Mouse (Mus musculus) MEL (cell line): ENCODE data around the gene Aaas. TPM values are rescaled to one million over a fixed set of nuclear protein-coding genes. Genes with fewer than 3 reads are reported as not detected.

Experiments
- DNase-seq: peaks from one replicate; pipeline ENCODE4 v3.0.0; 2011; ENCODE audit warnings: low read depth, low spot score
- H3K27ac ChIP-seq: 2 replicates; pipeline ENCODE4 v1.5.1; 2012; ENCODE audit warnings: low read depth, mild to moderate bottlenecking, control low read depth, low read length, moderate library complexity; ENCODE audit not compliant: control insufficient read depth
- H3K27me3 ChIP-seq, 2 experiments: fragments of 150-350 bp in 1 of 2; sonication (generic) in 1 of 2; 2 replicates each; pipeline ENCODE4 v1.6.1; 2012; ENCODE audit warnings: low read length in 2 of 2, mild to moderate bottlenecking in 2 of 2, improper control_type of control experiment in 1 of 2, moderate library complexity in 1 of 2; ENCODE audit not compliant: insufficient read depth in 2 of 2, control insufficient read depth in 1 of 2
- H3K36me3 ChIP-seq, 2 experiments: 2 replicates each; pipeline ENCODE4 v1.6.1; 2012 to 2014; ENCODE audit warnings: low read length in 2 of 2, improper control_type of control experiment in 1 of 2, inconsistent platforms in 1 of 2, mild to moderate bottlenecking in 1 of 2; ENCODE audit not compliant: insufficient read depth in 2 of 2, control insufficient read depth in 1 of 2
- H3K4me1 ChIP-seq, 2 experiments: fragments of 150-350 bp in 1 of 2; sonication (generic) in 1 of 2; 2 replicates each; pipeline ENCODE4 v1.6.1; 2012; ENCODE audit warnings: low read length in 2 of 2, improper control_type of control experiment in 1 of 2, mild to moderate bottlenecking in 1 of 2; ENCODE audit not compliant: insufficient read depth in 2 of 2, control insufficient read depth in 1 of 2
- H3K4me3 ChIP-seq, 2 experiments: fragments of 150-350 bp in 1 of 2; sonication (generic) in 1 of 2; 2 replicates each; pipeline ENCODE4 v1.5.1; 2012; ENCODE audit warnings: low read depth in 2 of 2, low read length in 2 of 2, mild to moderate bottlenecking in 2 of 2, moderate library complexity in 2 of 2, control low read depth in 1 of 2, improper control_type of control experiment in 1 of 2; ENCODE audit not compliant: control insufficient read depth in 1 of 2, insufficient read depth in 1 of 2
- H3K79me2 ChIP-seq: 2 replicates; pipeline ENCODE4 v1.6.1; 2012; ENCODE audit warnings: mild to moderate bottlenecking, low read length, moderate library complexity; ENCODE audit not compliant: control insufficient read depth, poor library complexity, insufficient read depth
- H3K9ac ChIP-seq: 2 replicates; pipeline ENCODE4 v1.6.1; 2012; ENCODE audit warnings: low read depth, mild to moderate bottlenecking, control low read depth, low read length, moderate library complexity; ENCODE audit not compliant: control insufficient read depth, poor library complexity, severe bottlenecking
- H3K9me3 ChIP-seq: fragments of 150-350 bp; sonication (generic); replicated peaks from 2 replicates; pipeline ENCODE4 v1.6.1; 2012; ENCODE audit warnings: mild to moderate bottlenecking, low read length, improper control_type of control experiment, moderate library complexity; ENCODE audit not compliant: insufficient read depth
- E2F4 ChIP-seq: IDR thresholded peaks from 2 replicates; pipeline ENCODE4 v1.6.1; 2011; ENCODE audit warnings: low read depth, low read length, improper control_type of control experiment, borderline replicate concordance
- ELF1 ChIP-seq: IDR thresholded peaks from 2 replicates; pipeline ENCODE4 v1.6.1; 2014; ENCODE audit warnings: low read depth, mild to moderate bottlenecking, inconsistent platforms, low read length, improper control_type of control experiment, moderate library complexity
- EP300 ChIP-seq, 2 experiments: IDR thresholded peaks; 2 replicates each; pipeline ENCODE4 v1.6.1; 2011; ENCODE audit warnings: improper control_type of control experiment in 2 of 2, low read length in 2 of 2, low read depth in 1 of 2, mild to moderate bottlenecking in 1 of 2
- GABPA ChIP-seq: IDR thresholded peaks from 2 replicates; pipeline ENCODE4 v1.6.1; 2012; ENCODE audit warnings: low read depth, mild to moderate bottlenecking, inconsistent platforms, low read length, improper control_type of control experiment, moderate library complexity
- GATA1 ChIP-seq: IDR thresholded peaks from 2 replicates; pipeline ENCODE4 v1.6.1; 2011; ENCODE audit warnings: low read depth, low read length, improper control_type of control experiment
- JUND ChIP-seq: IDR thresholded peaks from 2 replicates; pipeline ENCODE4 v1.6.1; 2011; ENCODE audit warnings: low read depth, mild to moderate bottlenecking, improper control_type of control experiment, low read length
- KAT2A ChIP-seq: conservative IDR thresholded peaks from 2 replicates; pipeline ENCODE4 v1.6.1; 2012; ENCODE audit warnings: low read depth, low read length, improper control_type of control experiment, inconsistent platforms
- MAX ChIP-seq: IDR thresholded peaks from 2 replicates; pipeline ENCODE4 v1.6.1; 2011; ENCODE audit warnings: low read length, improper control_type of control experiment
- MEF2A ChIP-seq: IDR thresholded peaks from 2 replicates; pipeline ENCODE4 v1.6.1; 2014; ENCODE audit warnings: low read depth, mild to moderate bottlenecking, inconsistent platforms, low read length, improper control_type of control experiment; ENCODE audit not compliant: poor library complexity, insufficient replicate concordance, severe bottlenecking; ENCODE audit errors: extremely low read depth
- MYB ChIP-seq: IDR thresholded peaks from 2 replicates; pipeline ENCODE4 v1.6.1; 2011; ENCODE audit warnings: mild to moderate bottlenecking, low read depth, low read length, improper control_type of control experiment
- NELFE ChIP-seq: IDR thresholded peaks from 2 replicates; pipeline ENCODE4 v1.6.1; 2011; ENCODE audit warnings: low read depth, low read length, improper control_type of control experiment
- POLR2A ChIP-seq, 2 experiments: IDR thresholded peaks; 2 replicates each; pipeline ENCODE4 v1.6.1; 2011 to 2012; ENCODE audit warnings: low read length in 2 of 2, mild to moderate bottlenecking in 2 of 2, control low read depth in 1 of 2, improper control_type of control experiment in 1 of 2, low read depth in 1 of 2, moderate library complexity in 1 of 2; ENCODE audit not compliant: control insufficient read depth in 1 of 2, insufficient read depth in 1 of 2, poor library complexity in 1 of 2
- POLR2AphosphoS2 ChIP-seq: IDR thresholded peaks from 2 replicates; pipeline ENCODE4 v1.6.1; 2011; ENCODE audit warnings: low read length, improper control_type of control experiment
- POLR2AphosphoS5 ChIP-seq: IDR thresholded peaks from 2 replicates; pipeline ENCODE4 v1.6.1; 2012; ENCODE audit warnings: low read depth, borderline replicate concordance, mild to moderate bottlenecking, inconsistent platforms, low read length, moderate library complexity, mixed read lengths
- SMC3 ChIP-seq: IDR thresholded peaks from 2 replicates; pipeline ENCODE4 v1.6.1; 2011; ENCODE audit warnings: low read depth, low read length, improper control_type of control experiment
- TAL1 ChIP-seq: IDR thresholded peaks from 2 replicates; pipeline ENCODE4 v1.6.1; 2012; ENCODE audit warnings: mild to moderate bottlenecking, inconsistent platforms, low read length, moderate library complexity, mixed read lengths
- TCF12 ChIP-seq: IDR thresholded peaks from 2 replicates; pipeline ENCODE4 v1.6.1; 2014; ENCODE audit warnings: low read depth, mild to moderate bottlenecking, inconsistent platforms, low read length, improper control_type of control experiment, moderate library complexity
- UBTF ChIP-seq: IDR thresholded peaks from 2 replicates; pipeline ENCODE4 v1.6.1; 2012; ENCODE audit warnings: low read depth, mild to moderate bottlenecking, inconsistent platforms, low read length, improper control_type of control experiment, moderate library complexity, borderline replicate concordance; ENCODE audit not compliant: insufficient read depth
- USF1 ChIP-seq: IDR thresholded peaks from 2 replicates; pipeline ENCODE4 v1.6.1; 2014; ENCODE audit warnings: low read depth, mild to moderate bottlenecking, inconsistent platforms, low read length, improper control_type of control experiment, moderate library complexity
- USF2 ChIP-seq, 2 experiments: IDR thresholded peaks; 2 replicates each; pipeline ENCODE4 v1.6.1; 2011 to 2012; ENCODE audit warnings: improper control_type of control experiment in 2 of 2, low read length in 2 of 2, borderline replicate concordance in 1 of 2, inconsistent platforms in 1 of 2, low read depth in 1 of 2, mild to moderate bottlenecking in 1 of 2; ENCODE audit not compliant: insufficient read depth in 1 of 2
- ZC3H11A ChIP-seq: IDR thresholded peaks from 2 replicates; pipeline ENCODE4 v1.6.1; 2012; ENCODE audit warnings: low read depth, mild to moderate bottlenecking, inconsistent platforms, low read length, improper control_type of control experiment
- polyA plus RNA-seq, 2 experiments: library from polyadenylated mRNA; stranded (reverse) in 1 of 2; unstranded in 1 of 2; fragments of >175 nt in 1 of 2; fragments of >200 nt in 1 of 2; gene quantifications; 2 replicates each; pipeline versions ENCODE4 v1.2.1 to v1.2.4; 2012; ENCODE audit warnings: low replicate concordance in 2 of 2, low read depth in 1 of 2; ENCODE audit not compliant: insufficient read length in 2 of 2, insufficient read depth in 1 of 2, missing spikeins in 1 of 2
- total RNA-seq: library from RNA; depleted of rRNA; stranded (reverse); fragments of 300-350 nt; gene quantifications from 2 replicates; pipeline ENCODE4 v1.2.3, GENCODE M21; 2012

Gene Aaas
- total and polyA plus RNA-seq, 3 experiments, result 48.7 to 205 TPM; not detected in 1

GRCm38 (mm10) chr15:102366238-102366637 lies 15.7 kb upstream of the Aaas start:
- H3K9me3 ChIP-seq, result no peaks in the 10 kb centered on the region
- H3K79me2 ChIP-seq, result no peaks in the 10 kb centered on the region
- peaks cover 0 to 11% of the 10 kb centered on the region in 2 experiments; a peak in 2 of 4 replicates for H3K4me1 ChIP-seq
- peaks cover 0 to 5% of the 10 kb centered on the region in 2 experiments; a peak in 2 of 4 replicates for H3K36me3 ChIP-seq
- H3K27me3 ChIP-seq, result peaks cover 4 to 15% of the 10 kb centered on the region in 2 experiments; a peak in 3 of 4 replicates
- no peak for TF ChIP-seq ZC3H11A
- no peak for TF ChIP-seq SMC3
- no peak for TF ChIP-seq POLR2AphosphoS5
- TF ChIP-seq KAT2A, result no peak
- TF ChIP-seq MYB, result no peak
- TF ChIP-seq TAL1, result no peak
- TF ChIP-seq POLR2A (IDR thresholded peaks at IDR 0.05; ENCODE audit: control insufficient read depth in 1 of 2, insufficient read depth in 1 of 2, low read depth in 1 of 2, low read length in 2 of 2, poor library complexity in 1 of 2), result no peak
- TF ChIP-seq MEF2A, result no peak
- no peak for TF ChIP-seq TCF12
- TF ChIP-seq USF1, result no peak
- no peak for TF ChIP-seq USF2 (IDR thresholded peaks at IDR 0.05; ENCODE audit: borderline replicate concordance in 1 of 2, insufficient read depth in 1 of 2, low read depth in 1 of 2, low read length in 2 of 2)
- no peak for TF ChIP-seq E2F4
- no peak for TF ChIP-seq NELFE
- no peak for TF ChIP-seq JUND
- no peak for TF ChIP-seq GABPA
- no peak overlapping the region for H3K9ac ChIP-seq
- no peak overlapping the region for H3K4me3 ChIP-seq
- DNase-seq, result no peak
- no peak overlapping the region for H3K27ac ChIP-seq

- Histone ChIP-seq H3K36me3 (peaks cover 0 to 5% of the 10 kb centered on the region in 2 experiments; a peak in 2 of 4 replicates), H3K9ac (no peak overlapping the region)
- TF ChIP-seq MAX, result no peak
- peak; percentile 49; the same call in 1 of the 2 replicates for TF ChIP-seq ELF1
- peak; percentile 88 for TF ChIP-seq GATA1
- TF ChIP-seq E2F4, result no peak
- no peak for TF ChIP-seq POLR2AphosphoS2
- TF ChIP-seq UBTF, result no peak
- peak; percentile 38 to 78; a peak in 3 of 4 replicates for TF ChIP-seq EP300 (IDR thresholded peaks at IDR 0.05; ENCODE audit: low read depth in 1 of 2, low read length in 2 of 2)
These were observed 14.1 kb upstream of the Aaas start for GRCm38 (mm10) chr15:102364678-102365077.

More at GRCm38 (mm10) chr15:102364678-102365077, 14.1 kb upstream of the Aaas start:
- H3K79me2 ChIP-seq, result no peaks in the 10 kb centered on the region
- H3K4me3 ChIP-seq, result no peak overlapping the region
- peaks cover 4 to 10% of the 10 kb centered on the region in 2 experiments; a peak in 3 of 4 replicates for H3K27me3 ChIP-seq
- no peaks in the 10 kb centered on the region for H3K9me3 ChIP-seq
- H3K4me1 ChIP-seq, result peaks cover 0 to 11% of the 10 kb centered on the region in 2 experiments; a peak in 2 of 4 replicates
- peak; percentile 57 for DNase-seq
- H3K27ac ChIP-seq, result no peak overlapping the region
